Mouse (Mus musculus): ENCODE results near the gene Mettl16. TPM values are rescaled to one million over a fixed set of nuclear protein-coding genes. Genes with fewer than 3 reads are reported as not detected.
"Not testable (repeated sequence)": the region's sequence is repeated elsewhere in the genome, so short reads cannot be mapped to it uniquely, and the experiment has no call there.

The Mettl16 gene
- total RNA-seq, 2 experiments from 2014 or later, result 14.0 to 15.1 TPM

GRCm38 (mm10) chr11:74771234-74771633 is 604 bp downstream of the Mettl16 start:
- DNase-seq (ENCODE audit: low spot score), result no peak
- intact Hi-C loops (cut with DNase I), result loop anchor here (5.0 kb wide), 3 partner anchors 49 to 119 kb away; partner anchors contain the start of gene Pafah1b1

- DNase-seq (ENCODE audit: low spot score), result no peak
- intact Hi-C loops (cut with DNase I), result loop anchor here (5.0 kb wide), 3 partner anchors 49 to 119 kb away; partner anchors contain the start of gene Pafah1b1
Observed at GRCm38 (mm10) chr11:74771650-74772049, 1.0 kb downstream of the Mettl16 start.

GRCm38 (mm10) chr11:74772386-74772785 is 1.8 kb downstream of the Mettl16 start:
- no peak for DNase-seq (ENCODE audit: low spot score)
- intact Hi-C loops (cut with DNase I), result loop anchor here (5.0 kb wide), 3 partner anchors 50 to 120 kb away; partner anchors contain the start of gene Pafah1b1

GRCm38 (mm10) chr11:74792874-74793273 is 22.2 kb downstream of the Mettl16 start:
- intact Hi-C loops (cut with DNase I), result no loop called here
- DNase-seq (ENCODE audit: low spot score), result no peak

GRCm38 (mm10) chr11:74800658-74801057 is 30.0 kb downstream of the Mettl16 start:
- intact Hi-C loops (cut with DNase I), result no loop called here
- DNase-seq (ENCODE audit: low spot score), result no peak

- DNase-seq (ENCODE audit: low spot score), result no peak
- intact Hi-C loops (cut with DNase I), result no loop called here
Observed at GRCm38 (mm10) chr11:74804081-74804627, 33.5 kb downstream of the Mettl16 start.

GRCm38 (mm10) chr11:74807246-74807882 is 36.7 kb downstream of the Mettl16 start:
- intact Hi-C loops (cut with DNase I), result no loop called here
- DNase-seq (ENCODE audit: low spot score), result no peak

- DNase-seq (ENCODE audit: low spot score), result no peak
- intact Hi-C loops (cut with DNase I), result no loop called here
Observed at GRCm38 (mm10) chr11:74808251-74808853, 37.7 kb downstream of the Mettl16 start.

GRCm38 (mm10) chr11:74810134-74810533 is 39.5 kb downstream of the Mettl16 start:
- DNase-seq (ENCODE audit: low spot score), result no peak
- intact Hi-C loops (cut with DNase I), result no loop called here

- DNase-seq (ENCODE audit: low spot score); intact Hi-C loops (cut with DNase I): not testable (repeated sequence)
Observed at GRCm38 (mm10) chr11:74811027-74811426, 40.4 kb downstream of the Mettl16 start.

- intact Hi-C loops (cut with DNase I), result no loop called here
Observed at GRCm38 (mm10) chr11:74811538-74811937, 40.9 kb downstream of the Mettl16 start.

GRCm38 (mm10) chr11:74815795-74816194 is 45.2 kb downstream of the Mettl16 start:
- DNase-seq (ENCODE audit: low spot score), result no peak
- intact Hi-C loops (cut with DNase I), result loop anchor here (2.0 kb wide), 1 partner anchor 181 kb away; no protein-coding TSS in a partner anchor

More at GRCm38 (mm10) chr11:74811538-74811937, 40.9 kb downstream of the Mettl16 start:
- DNase-seq (ENCODE audit: low spot score), result no peak

- intact Hi-C loops (cut with DNase I), result loop anchor here (1.0 to 10.0 kb wide), 2 partner anchors 27 to 354 kb away; partner anchors contain the start of gene Ovca2
- no peak for DNase-seq (ENCODE audit: low spot score)
Observed at GRCm38 (mm10) chr11:74820921-74821320, 50.3 kb downstream of the Mettl16 start.

- intact Hi-C loops (cut with DNase I), result loop anchor here (10.0 kb wide), 1 partner anchor 353 kb away; the partner anchor contains the start of gene Ovca2
- DNase-seq (ENCODE audit: low spot score), result no peak
Observed at GRCm38 (mm10) chr11:74821463-74821862, 50.8 kb downstream of the Mettl16 start.

GRCm38 (mm10) chr11:74822746-74823440 is 52.3 kb downstream of the Mettl16 start:
- intact Hi-C loops (cut with DNase I), result loop anchor here (10.0 kb wide), 1 partner anchor 352 kb away; the partner anchor contains the start of gene Ovca2
- no peak for DNase-seq (ENCODE audit: low spot score)

GRCm38 (mm10) chr11:74826151-74826550 is 55.5 kb downstream of the Mettl16 start:
- DNase-seq (ENCODE audit: low spot score), result no peak
- intact Hi-C loops (cut with DNase I), result loop anchor here (10.0 kb wide), 1 partner anchor 349 kb away; the partner anchor contains the start of gene Ovca2

- intact Hi-C loops (cut with DNase I), result loop anchor here (10.0 kb wide), 1 partner anchor 348 kb away; the partner anchor contains the start of gene Ovca2
Observed at GRCm38 (mm10) chr11:74826702-74827101, 56.1 kb downstream of the Mettl16 start.

GRCm38 (mm10) chr11:74827791-74828403 is 57.3 kb downstream of the Mettl16 start:
- intact Hi-C loops (cut with DNase I), result loop anchor here (10.0 kb wide), 1 partner anchor 347 kb away; the partner anchor contains the start of gene Ovca2
- no peak for DNase-seq (ENCODE audit: low spot score)

More at GRCm38 (mm10) chr11:74826702-74827101, 56.1 kb downstream of the Mettl16 start:
- no peak for DNase-seq (ENCODE audit: low spot score)

- intact Hi-C loops (cut with DNase I), result loop anchor here (10.0 kb wide), 1 partner anchor 346 kb away; the partner anchor contains the start of gene Ovca2
- DNase-seq (ENCODE audit: low spot score), result no peak
Observed at GRCm38 (mm10) chr11:74828404-74828931, 57.8 kb downstream of the Mettl16 start.

Data from heart, postnatal 25 days (tissue).